Mouse (Mus musculus) heart, postnatal 0 days (tissue): ENCODE measurements around the gene Tmem222. TPM values are rescaled to one million over a fixed set of nuclear protein-coding genes. Genes with fewer than 3 reads are reported as not detected.

Experiments used
- ATAC-seq: fragments of 200-750 bp; cut with Nextera tagmentation; 2 replicates; pipeline ENCODE4 v1.8.0; 2017; ENCODE audit warnings: low read depth, moderate number of reproducible peaks, moderate library complexity; ENCODE audit not compliant: insufficient read depth
- DNase-seq: peaks from one replicate; pipeline ENCODE4 v3.0.0-alpha.2; 2016; ENCODE audit warnings: low spot score
- H3K27ac ChIP-seq: fragments of 300-500 bp; sonication (generic); 2 replicates; pipeline ENCODE4 v1.5.1; 2014; ENCODE audit warnings: low read depth, mild to moderate bottlenecking
- H3K27me3 ChIP-seq: fragments of 300-500 bp; sonication (generic); 2 replicates; pipeline ENCODE4 v1.6.1; 2014; ENCODE audit warnings: low read length, mixed read lengths; ENCODE audit not compliant: control insufficient read depth, insufficient read depth
- H3K36me3 ChIP-seq: fragments of 300-500 bp; sonication (generic); replicated peaks from 2 replicates; pipeline ENCODE4 v1.6.1; 2014; ENCODE audit warnings: low read length, mixed read lengths; ENCODE audit not compliant: control insufficient read depth, insufficient read depth
- H3K4me1 ChIP-seq: fragments of 300-500 bp; sonication (generic); 2 replicates; pipeline ENCODE4 v1.6.1; 2014; ENCODE audit warnings: antibody characterized with exemption; ENCODE audit not compliant: control insufficient read depth, insufficient read depth
- H3K4me2 ChIP-seq: fragments of 300-500 bp; sonication (generic); 2 replicates; pipeline ENCODE4 v1.6.1; 2014; ENCODE audit warnings: low read depth, mild to moderate bottlenecking, low read length, moderate library complexity
- H3K4me3 ChIP-seq: fragments of 300-500 bp; sonication (generic); 2 replicates; pipeline ENCODE4 v1.5.1; 2014; ENCODE audit warnings: low read depth, low read length
- H3K9ac ChIP-seq: fragments of 300-500 bp; sonication (generic); replicated peaks from 2 replicates; pipeline ENCODE4 v1.6.1; 2014; ENCODE audit warnings: low read depth, low read length, mixed read lengths
- H3K9me3 ChIP-seq: fragments of 300-500 bp; sonication (generic); replicated peaks from 2 replicates; pipeline ENCODE4 v1.6.1; 2016; ENCODE audit warnings: low read length; ENCODE audit not compliant: control insufficient read depth
- CTCF ChIP-seq: IDR thresholded peaks from 2 replicates; pipeline ENCODE4 v1.5.1; 2016; ENCODE audit warnings: antibody characterized with exemption, control low read depth, low read depth
- EP300 ChIP-seq: IDR thresholded peaks from 2 replicates; pipeline ENCODE4 v1.6.1; 2016; ENCODE audit warnings: antibody characterized with exemption, low read depth
- WGBS: fragments of 180-500 bp; shearing (Covaris S2); extraction: QIAGEN DNeasy Blood & Tissue Kit; methylation state at CpG from one replicate; pipeline ENCODE4 v1.1.7; 2014; 5-methylcytosine and 5-hydroxymethylcytosine counted together
- polyA plus RNA-seq: library from polyadenylated mRNA; unstranded; fragments of >200 nt; fragmentation: Nextera tagmentation; extraction: Ambion mirVana; gene quantifications from 2 replicates; pipeline ENCODE4 v1.2.1, GENCODE M21; 2015
- total RNA-seq: library from RNA; depleted of rRNA; stranded (reverse); fragments of >200 nt; gene quantifications from 2 replicates; pipeline ENCODE4 v1.2.3, GENCODE M21; 2014; ENCODE audit warnings: low replicate concordance

Tmem222 gene
- total and polyA plus RNA-seq, 2 experiments from 2014 or later = 45.0 to 103 TPM

GRCm38 (mm10) chr4:133237911-133238310 is 39.7 kb downstream of the Tmem222 start:
- Histone ChIP-seq H3K27ac (no peak overlapping the region), H3K36me3 (no peaks in the 10 kb centered on the region), H3K4me3 (no peak overlapping the region), H3K27me3 (0 out of 2 replicates have a peak, but pooled peaks cover 7% of the 10 kb centered on the region), H3K9me3 (no peaks in the 10 kb centered on the region), H3K9ac (no peak overlapping the region), H3K4me1 (no peaks in the 10 kb centered on the region), H3K4me2 (no peak overlapping the region)
- 44% methylated on average over 4 of the region's 4 CpGs for WGBS
- TF ChIP-seq EP300 = no peak
- no peak for TF ChIP-seq CTCF
- DNase-seq = no peak
- no peak for ATAC-seq

- Histone ChIP-seq H3K9ac (no peak overlapping the region), H3K36me3 (no peaks in the 10 kb centered on the region), H3K4me3 (no peak overlapping the region), H3K4me2 (no peak overlapping the region), H3K27ac (no peak overlapping the region), H3K27me3 (no peaks in the 10 kb centered on the region), H3K9me3 (no peaks in the 10 kb centered on the region), H3K4me1 (no peaks in the 10 kb centered on the region)
- ATAC-seq = no peak
- TF ChIP-seq EP300 = no peak
- TF ChIP-seq CTCF = no peak
- no peak for DNase-seq
- WGBS = 78% methylated on average over 5 of the region's 5 CpGs
Measured at GRCm38 (mm10) chr4:133235415-133235814, 42.2 kb downstream of the Tmem222 start.

- H3K36me3 ChIP-seq = no peaks in the 10 kb centered on the region
- no peaks in the 10 kb centered on the region for H3K4me1 ChIP-seq
- no peaks in the 10 kb centered on the region for H3K27me3 ChIP-seq
- H3K9ac ChIP-seq = no peak overlapping the region
- 51% methylated on average over 5 of the region's 5 CpGs for WGBS
- H3K9me3 ChIP-seq = no peaks in the 10 kb centered on the region
- TF ChIP-seq EP300 = no peak
- no peak for TF ChIP-seq CTCF
- no peak overlapping the region for H3K4me3 ChIP-seq
- no peak overlapping the region for H3K27ac ChIP-seq
- ATAC-seq = no peak
- DNase-seq = no peak
- H3K4me2 ChIP-seq = no peak overlapping the region
Measured at GRCm38 (mm10) chr4:133234771-133235170, 42.8 kb downstream of the Tmem222 start.

DNA sequence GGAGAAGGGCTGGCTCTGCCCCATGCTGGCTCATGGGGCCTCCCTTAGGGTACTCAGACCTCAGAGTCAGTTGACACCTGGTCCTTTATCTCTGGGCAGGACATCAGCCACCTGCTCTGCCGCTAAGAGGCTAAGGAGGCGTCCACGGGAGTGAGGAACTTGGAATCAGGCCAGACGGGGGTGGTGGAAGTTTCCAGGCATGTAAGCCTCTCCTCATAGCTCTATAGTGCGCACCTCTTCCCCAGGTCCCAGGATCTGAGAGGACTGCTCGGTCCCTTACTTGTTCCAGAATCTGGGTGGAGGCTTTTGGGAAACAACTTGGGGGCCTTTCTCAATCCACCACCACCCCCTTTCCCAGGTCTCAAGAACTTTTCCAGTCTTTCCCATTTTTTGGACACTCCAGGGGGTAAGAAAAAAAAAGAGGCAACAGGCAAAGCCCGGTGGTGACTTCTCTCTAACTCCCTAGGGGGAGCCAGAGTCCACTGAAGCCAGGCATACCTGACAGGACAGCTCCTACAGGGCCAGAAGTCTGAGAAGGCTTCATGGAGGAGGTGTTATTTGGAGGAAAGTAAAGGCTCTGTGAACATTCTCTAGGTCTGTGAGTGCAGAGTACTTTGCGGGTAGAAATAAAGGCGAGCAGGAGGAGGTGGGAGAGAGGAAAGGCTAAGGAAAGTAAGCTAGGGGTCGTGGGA is 44.2 kb downstream of the Tmem222 start:
- DNase-seq (peak; percentile 46), ATAC-seq (no peak)
- no peaks in the 10 kb centered on the region for H3K4me1 ChIP-seq
- no peak overlapping the region for H3K9ac ChIP-seq
- H3K4me2 ChIP-seq = no peak overlapping the region
- TF ChIP-seq EP300 (no peak), CTCF (peak; percentile 64)
- 30% methylated on average over 10 of the region's 10 CpGs for WGBS
- H3K36me3 ChIP-seq = no peaks in the 10 kb centered on the region
- H3K27me3 ChIP-seq = no peaks in the 10 kb centered on the region
- H3K4me3 ChIP-seq = no peak overlapping the region
- H3K27ac ChIP-seq = no peak overlapping the region
- no peaks in the 10 kb centered on the region for H3K9me3 ChIP-seq

GRCm38 (mm10) chr4:133229582-133229981 is 48.0 kb downstream of the Tmem222 start:
- H3K9ac ChIP-seq = no peak overlapping the region
- no peak overlapping the region for H3K4me2 ChIP-seq
- no peaks in the 10 kb centered on the region for H3K4me1 ChIP-seq
- TF ChIP-seq EP300 (no peak), CTCF (no peak)
- 82% methylated on average over 8 of the region's 8 CpGs for WGBS
- DNase-seq = no peak
- no peaks in the 10 kb centered on the region for H3K9me3 ChIP-seq
- no peak for ATAC-seq
- no peaks in the 10 kb centered on the region for H3K27me3 ChIP-seq
- no peaks in the 10 kb centered on the region for H3K36me3 ChIP-seq
- no peak overlapping the region for H3K27ac ChIP-seq
- H3K4me3 ChIP-seq = no peak overlapping the region

- Histone ChIP-seq H3K4me2 (no peak overlapping the region), H3K4me3 (no peak overlapping the region), H3K9me3 (no peaks in the 10 kb centered on the region), H3K27me3 (no peaks in the 10 kb centered on the region), H3K4me1 (no peaks in the 10 kb centered on the region), H3K9ac (no peak overlapping the region), H3K27ac (no peak overlapping the region), H3K36me3 (no peaks in the 10 kb centered on the region)
- TF ChIP-seq CTCF (no peak), EP300 (no peak)
- ATAC-seq = no peak
- no peak for DNase-seq
- 73% methylated on average over 8 of the region's 8 CpGs for WGBS
Measured at GRCm38 (mm10) chr4:133227636-133228035, 50.0 kb downstream of the Tmem222 start.
